8 mouse cellular contexts compared by ENCODE assay signal in the genomic region with DNA sequence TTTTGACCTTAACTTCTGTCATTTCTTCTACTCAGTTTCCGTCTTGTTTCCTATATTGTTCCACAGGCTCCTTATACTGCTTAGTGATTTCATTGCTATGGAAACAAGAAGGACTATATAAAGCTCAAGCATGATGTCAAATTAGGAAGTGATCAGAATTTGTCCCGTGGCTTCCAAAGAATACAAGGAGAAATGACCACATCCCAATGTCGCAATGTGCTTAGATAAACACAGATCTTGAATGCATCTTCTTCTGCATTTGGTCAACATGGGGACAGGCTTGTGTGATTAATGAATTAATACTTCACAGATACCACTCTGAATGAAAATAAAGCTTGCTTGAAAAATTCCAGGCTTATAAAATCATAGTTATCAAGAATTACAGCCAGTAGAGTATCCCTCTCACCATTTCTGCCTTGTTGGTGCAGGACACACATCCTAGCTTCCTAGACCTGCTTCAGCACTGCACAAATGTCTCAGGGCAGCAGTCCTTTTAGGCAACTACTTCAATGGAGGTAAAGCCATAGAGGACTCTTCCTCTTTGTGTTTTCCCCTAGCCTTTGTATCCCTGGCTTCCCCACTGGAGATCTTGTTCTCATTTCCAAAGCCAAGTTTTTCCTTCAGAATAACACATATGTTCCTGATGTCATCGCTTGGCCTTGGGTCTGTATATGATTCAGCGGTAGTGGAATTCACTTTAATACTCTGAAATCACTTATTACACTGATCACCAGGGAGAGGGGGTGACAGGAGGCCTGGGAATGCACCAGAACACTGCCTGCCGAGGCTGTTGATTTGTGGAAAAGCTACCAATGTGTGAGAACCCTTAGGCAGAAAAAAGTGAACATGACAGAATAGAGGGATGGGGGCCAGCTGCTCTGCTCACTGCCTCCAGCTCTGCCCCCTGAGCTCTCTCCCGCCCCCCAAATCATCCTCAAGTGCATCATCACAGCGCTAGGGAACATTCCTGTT.
A peak's percentile ranks its signal among the peaks of the same experiment; 100 is the strongest.
DNase-seq lines count a peak whose midpoint lies in the region; ATAC-seq and TF ChIP-seq lines count a peak whose summit lies in the region.

No protein-coding gene starts in this region.

- peaks cover 19% of the 10 kb centered on the region for H3K4me1 ChIP-seq in kidney, embryonic 15.5 days
- H3K4me1 ChIP-seq in brown adipose tissue, adult 24 weeks (ENCODE audit: control insufficient read depth, insufficient read depth, insufficient read length, low read length): no peaks in the 10 kb centered on the region; the same call in 1 of the 2 replicates
- H3K4me1 ChIP-seq in heart, embryonic 15.5 days (replicated peaks): peaks cover 24% of the 10 kb centered on the region
- peaks cover 16% of the 10 kb centered on the region for H3K4me1 ChIP-seq in midbrain, embryonic 14.5 days (ENCODE audit: control insufficient read depth, insufficient read depth, low read length)
- H3K4me1 ChIP-seq in cerebellum, adult 2 months (ENCODE audit: control insufficient read depth, insufficient read depth, low read length): no peaks in the 10 kb centered on the region

- WGBS in kidney, embryonic 15.5 days: 67% methylated on average over 8 of the region's 8 CpGs
- WGBS in heart, embryonic 15.5 days: 57% methylated on average over 8 of the region's 8 CpGs
- 62% methylated on average over 8 of the region's 8 CpGs for WGBS in midbrain, embryonic 14.5 days
- 58% methylated on average over 8 of the region's 8 CpGs for WGBS in cerebellum, adult 2 months

- no peak overlapping the region for H3K4me3 ChIP-seq in kidney, embryonic 15.5 days (replicated peaks)
- no peak overlapping the region for H3K4me3 ChIP-seq in brown adipose tissue, adult 24 weeks (ENCODE audit: insufficient read depth, low read depth, low read length)
- H3K4me3 ChIP-seq in heart, embryonic 15.5 days: no peak overlapping the region
- H3K4me3 ChIP-seq in midbrain, embryonic 14.5 days (replicated peaks; ENCODE audit: low read depth, low read length): no peak overlapping the region
- H3K4me3 ChIP-seq in cerebellum, adult 2 months (replicated peaks; ENCODE audit: insufficient read depth, low read depth, low read length): no peak overlapping the region

- no peaks in the 10 kb centered on the region for H3K36me3 ChIP-seq in kidney, embryonic 15.5 days
- H3K36me3 ChIP-seq in heart, embryonic 15.5 days: no peaks in the 10 kb centered on the region
- H3K36me3 ChIP-seq in midbrain, embryonic 14.5 days (ENCODE audit: control insufficient read depth, insufficient read depth, low read length): no peaks in the 10 kb centered on the region

- no peaks in the 10 kb centered on the region for H3K27me3 ChIP-seq in kidney, embryonic 15.5 days
- H3K27me3 ChIP-seq in heart, embryonic 15.5 days: no peaks in the 10 kb centered on the region
- H3K27me3 ChIP-seq in midbrain, embryonic 14.5 days (ENCODE audit: control insufficient read depth, insufficient read depth, low read length): no peaks in the 10 kb centered on the region
- H3K27me3 ChIP-seq in cerebellum, adult 2 months (ENCODE audit: control insufficient read depth, insufficient read depth, low read length): no peaks in the 10 kb centered on the region

- no peak for DNase-seq in kidney, adult 8-10 months
- DNase-seq in midbrain, embryonic 14.5 days: peak; percentile 13
- no peak for DNase-seq in cerebellum, adult 2 months
- DNase-seq in natural killer cell, adult 2 months (ENCODE audit: low spot score in 2 of 2): no peak
- no peak for DNase-seq in right cerebral cortex, adult 18-20 months

- H3K27ac ChIP-seq in kidney, embryonic 15.5 days: peak overlapping the region; percentile 45; the same call in 1 of the 2 replicates
- peak overlapping the region; percentile 54; the same call in 1 of the 2 replicates for H3K27ac ChIP-seq in brown adipose tissue, adult 24 weeks (replicated peaks; ENCODE audit: low read depth, low read length)
- peak overlapping the region; percentile 68 for H3K27ac ChIP-seq in heart, embryonic 15.5 days
- no peak overlapping the region for H3K27ac ChIP-seq in midbrain, embryonic 14.5 days (replicated peaks; ENCODE audit: low read depth, low read length)
- no peak overlapping the region for H3K27ac ChIP-seq in cerebellum, adult 2 months (ENCODE audit: insufficient read depth, low read length)

- no peak overlapping the region for H3K9ac ChIP-seq in kidney, embryonic 15.5 days
- H3K9ac ChIP-seq in heart, embryonic 15.5 days: no peak overlapping the region
- H3K9ac ChIP-seq in midbrain, embryonic 14.5 days (replicated peaks; ENCODE audit: low read length): no peak overlapping the region

- ATAC-seq in kidney, embryonic 15.5 days (replicated peaks; ENCODE audit: low FRiP score): 0 out of 2 replicates have a peak, but pooled peaks have one; percentile 58
- peak; percentile 74 for ATAC-seq in heart, embryonic 15.5 days (replicated peaks; ENCODE audit: insufficient number of reproducible peaks, insufficient read depth, low FRiP score, low read depth)
- ATAC-seq in midbrain, embryonic 14.5 days (ENCODE audit: low FRiP score, low TSS enrichment): no peak

- no peak overlapping the region for H3K4me2 ChIP-seq in kidney, embryonic 15.5 days
- no peak overlapping the region for H3K4me2 ChIP-seq in heart, embryonic 15.5 days
- no peak overlapping the region for H3K4me2 ChIP-seq in midbrain, embryonic 14.5 days (ENCODE audit: low read length)

- H3K9me3 ChIP-seq in kidney, embryonic 15.5 days (replicated peaks): no peaks in the 10 kb centered on the region
- no peaks in the 10 kb centered on the region for H3K9me3 ChIP-seq in heart, embryonic 15.5 days (replicated peaks)
- H3K9me3 ChIP-seq in midbrain, embryonic 14.5 days (ENCODE audit: control insufficient read depth, low read length): no peaks in the 10 kb centered on the region

- no peak for TF ChIP-seq POLR2A in cerebellum, adult 2 months (IDR thresholded peaks at IDR 0.05; ENCODE audit: borderline replicate concordance, insufficient read depth, low read length)

- no peak for TF ChIP-seq CTCF in cerebellum, adult 2 months (IDR thresholded peaks at IDR 0.05; ENCODE audit: borderline replicate concordance, insufficient read depth, low read depth, low read length)

Comparison
In these comparisons a context has a peak if more than half of its experiments do, and no peak if none do; other contexts are left out.
1. H3K27ac ChIP-seq: peak in kidney, embryonic 15.5 days (single experiment), brown adipose tissue, adult 24 weeks (single experiment) and heart, embryonic 15.5 days (single experiment); none in midbrain, embryonic 14.5 days (single experiment) and cerebellum, adult 2 months (single experiment).